Mouse (Mus musculus): ENCODE data around the gene Ttc23. TPM values are rescaled to one million over a fixed set of nuclear protein-coding genes. Genes with fewer than 3 reads are reported as not detected.

Ttc23 gene
- polyA plus RNA-seq, 1 experiment from 2014 or later, result 33.0 TPM

- H3K9me3 ChIP-seq, result no peaks in the 10 kb centered on the region
- peak; percentile 80 for ATAC-seq (ENCODE audit: insufficient read depth, low FRiP score, low read depth)
- H3K9ac ChIP-seq, result no peak overlapping the region
- H3K4me2 ChIP-seq, result no peak overlapping the region
- peaks cover 3% of the 10 kb centered on the region; the same call in 1 of the 2 replicates for H3K4me1 ChIP-seq
- H3K36me3 ChIP-seq, result no peaks in the 10 kb centered on the region
- no peak overlapping the region; the same call in 1 of the 2 replicates for H3K27ac ChIP-seq
- H3K4me3 ChIP-seq (replicated peaks), result no peak overlapping the region
- H3K27me3 ChIP-seq (replicated peaks), result no peaks in the 10 kb centered on the region
- 49% methylated on average over 7 of the region's 7 CpGs for WGBS
Observed at GRCm38 (mm10) chr7:67793449-67793848, 146.2 kb downstream of the Ttc23 start.

GRCm38 (mm10) chr7:67797065-67797464 lies 149.9 kb downstream of the Ttc23 start:
- Histone ChIP-seq H3K9ac (no peak overlapping the region), H3K27ac (no peak overlapping the region), H3K27me3 (replicated peaks) (no peaks in the 10 kb centered on the region), H3K4me2 (no peak overlapping the region), H3K4me3 (replicated peaks) (no peak overlapping the region), H3K9me3 (no peaks in the 10 kb centered on the region), H3K4me1 (no peaks in the 10 kb centered on the region; the same call in 1 of the 2 replicates), H3K36me3 (no peaks in the 10 kb centered on the region)
- 19% methylated on average over 8 of the region's 8 CpGs for whole genome bisulfite sequencing
- ATAC-seq (ENCODE audit: insufficient read depth, low FRiP score, low read depth), result no peak

- WGBS, result 78% methylated on average over 4 of the region's 4 CpGs
Observed at GRCm38 (mm10) chr7:67798476-67798875, 151.3 kb downstream of the Ttc23 start.

GRCm38 (mm10) chr7:67800547-67800946 lies 153.3 kb downstream of the Ttc23 start:
- no peak for ATAC-seq (ENCODE audit: insufficient read depth, low FRiP score, low read depth)
- 89% methylated on average over 6 of the region's 6 CpGs for WGBS
- no peaks in the 10 kb centered on the region for H3K27me3 ChIP-seq (replicated peaks)

More at GRCm38 (mm10) chr7:67798476-67798875, 151.3 kb downstream of the Ttc23 start:
- no peak overlapping the region for H3K9ac ChIP-seq
- no peaks in the 10 kb centered on the region for H3K9me3 ChIP-seq
- H3K4me3 ChIP-seq (replicated peaks), result no peak overlapping the region
- H3K27ac ChIP-seq, result no peak overlapping the region
- no peaks in the 10 kb centered on the region for H3K36me3 ChIP-seq
- no peak overlapping the region for H3K4me2 ChIP-seq
- ATAC-seq (ENCODE audit: insufficient read depth, low FRiP score, low read depth), result no peak
- H3K4me1 ChIP-seq, result peaks cover 4% of the 10 kb centered on the region; the same call in 1 of the 2 replicates
- no peaks in the 10 kb centered on the region for H3K27me3 ChIP-seq (replicated peaks)

GRCm38 (mm10) chr7:67801022-67801421 lies 153.8 kb downstream of the Ttc23 start:
- no peaks in the 10 kb centered on the region for H3K36me3 ChIP-seq
- peaks cover 5% of the 10 kb centered on the region; the same call in 1 of the 2 replicates for H3K4me1 ChIP-seq
- no peak for ATAC-seq (ENCODE audit: insufficient read depth, low FRiP score, low read depth)
- 71% methylated on average over 4 of the region's 4 CpGs for WGBS
- no peaks in the 10 kb centered on the region for H3K27me3 ChIP-seq (replicated peaks)
- no peak overlapping the region for H3K4me2 ChIP-seq
- no peak overlapping the region for H3K27ac ChIP-seq
- no peak overlapping the region for H3K9ac ChIP-seq
- no peaks in the 10 kb centered on the region for H3K9me3 ChIP-seq
- H3K4me3 ChIP-seq (replicated peaks), result no peak overlapping the region

More at GRCm38 (mm10) chr7:67800547-67800946, 153.3 kb downstream of the Ttc23 start:
- Histone ChIP-seq H3K27ac (no peak overlapping the region), H3K4me3 (replicated peaks) (no peak overlapping the region), H3K9me3 (no peaks in the 10 kb centered on the region), H3K36me3 (no peaks in the 10 kb centered on the region), H3K9ac (no peak overlapping the region), H3K4me2 (no peak overlapping the region), H3K4me1 (peaks cover 5% of the 10 kb centered on the region; the same call in 1 of the 2 replicates)

GRCm38 (mm10) chr7:67803015-67803856 lies 156.0 kb downstream of the Ttc23 start:
- H3K4me2 ChIP-seq, result peak overlapping the region; percentile 68
- no peak overlapping the region for H3K27ac ChIP-seq
- 11% methylated on average over 28 of the region's 28 CpGs for WGBS
- peak overlapping the region; percentile 35 for H3K4me3 ChIP-seq (replicated peaks)
- H3K36me3 ChIP-seq, result no peaks in the 10 kb centered on the region
- H3K9ac ChIP-seq, result no peak overlapping the region
- peak; percentile 75; the same call in 1 of the 2 replicates for ATAC-seq (ENCODE audit: insufficient read depth, low FRiP score, low read depth)
- H3K4me1 ChIP-seq, result peaks cover 5% of the 10 kb centered on the region; the same call in 1 of the 2 replicates
- no peaks in the 10 kb centered on the region for H3K27me3 ChIP-seq (replicated peaks)
- H3K9me3 ChIP-seq, result no peaks in the 10 kb centered on the region

- no peaks in the 10 kb centered on the region for H3K36me3 ChIP-seq
- peaks cover 5% of the 10 kb centered on the region; the same call in 1 of the 2 replicates for H3K4me1 ChIP-seq
- H3K4me3 ChIP-seq (replicated peaks), result peak overlapping the region; percentile 35
- no peak; the same call in 1 of the 2 replicates for ATAC-seq (ENCODE audit: insufficient read depth, low FRiP score, low read depth)
- no peak overlapping the region for H3K27ac ChIP-seq
- H3K4me2 ChIP-seq, result peak overlapping the region; percentile 68
- no peaks in the 10 kb centered on the region for H3K27me3 ChIP-seq (replicated peaks)
- 8% methylated on average over 12 of the region's 13 CpGs for WGBS
- H3K9me3 ChIP-seq, result no peaks in the 10 kb centered on the region
- H3K9ac ChIP-seq, result no peak overlapping the region
Observed at GRCm38 (mm10) chr7:67803857-67804215, 156.6 kb downstream of the Ttc23 start.

Small RNAs within 50 kb of the gene (microRNA-seq; reads per million reads assigned to microRNA genes)
- not detected for gene Gm23844

Other genes with a start within 250 kb of the Ttc23 start
- gene Lrrc28, start 2.1 kb upstream of the Ttc23 start, polyA plus RNA-seq (2015; fragmentation: Nextera tagmentation; extraction: Ambion mirVana), result 12.0 and 14.2 TPM in 2 replicates
- gene Synm, start 112.3 kb downstream of the Ttc23 start, polyA plus RNA-seq (2015; fragmentation: Nextera tagmentation; extraction: Ambion mirVana), result 7.1 and 7.8 TPM in 2 replicates

All from stomach, embryonic 15.5 days (tissue).